Mouse (Mus musculus) lung, postnatal 36 days (tissue): Measurements from ENCODE around the gene Ccr10.
"Not testable (repeated sequence)": the region's sequence is repeated elsewhere in the genome, so short reads cannot be mapped to it uniquely, and the experiment has no call there.

Source experiments
- DNase-seq: peaks from one replicate; pipeline ENCODE4 v3.0.0; 2022; ENCODE audit warnings: mixed read lengths

The Ccr10 gene

DNA sequence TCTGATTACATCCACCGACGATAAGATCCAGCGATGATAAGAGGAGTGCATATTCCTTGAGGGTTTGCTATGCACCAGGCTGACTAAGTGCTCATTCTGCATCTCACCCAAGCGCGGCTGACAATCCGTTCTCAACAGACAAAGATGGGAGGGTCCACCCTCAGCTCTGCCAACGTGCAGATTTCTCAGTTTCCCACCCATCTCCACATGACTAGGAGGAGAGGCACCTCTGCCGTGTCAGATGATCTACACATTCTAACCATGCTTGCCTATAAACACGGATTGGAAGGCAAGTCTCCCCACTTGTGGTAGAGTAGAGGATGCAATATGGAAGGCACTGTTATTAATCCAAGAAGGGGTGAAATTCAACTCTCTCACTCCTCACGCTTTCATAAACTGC, 26.5 kb downstream of the Ccr10 start:
- no peak for DNase-seq

- no peak for DNase-seq
Measured at GRCm38 (mm10) chr11:101146377-101146776, 28.9 kb downstream of the Ccr10 start.

GRCm38 (mm10) chr11:101143338-101144225, 31.7 kb downstream of the Ccr10 start:
- no peak for DNase-seq

GRCm38 (mm10) chr11:101142215-101142967, 32.9 kb downstream of the Ccr10 start:
- no peak for DNase-seq

GRCm38 (mm10) chr11:101141088-101141487, 34.2 kb downstream of the Ccr10 start:
- no peak for DNase-seq

DNA sequence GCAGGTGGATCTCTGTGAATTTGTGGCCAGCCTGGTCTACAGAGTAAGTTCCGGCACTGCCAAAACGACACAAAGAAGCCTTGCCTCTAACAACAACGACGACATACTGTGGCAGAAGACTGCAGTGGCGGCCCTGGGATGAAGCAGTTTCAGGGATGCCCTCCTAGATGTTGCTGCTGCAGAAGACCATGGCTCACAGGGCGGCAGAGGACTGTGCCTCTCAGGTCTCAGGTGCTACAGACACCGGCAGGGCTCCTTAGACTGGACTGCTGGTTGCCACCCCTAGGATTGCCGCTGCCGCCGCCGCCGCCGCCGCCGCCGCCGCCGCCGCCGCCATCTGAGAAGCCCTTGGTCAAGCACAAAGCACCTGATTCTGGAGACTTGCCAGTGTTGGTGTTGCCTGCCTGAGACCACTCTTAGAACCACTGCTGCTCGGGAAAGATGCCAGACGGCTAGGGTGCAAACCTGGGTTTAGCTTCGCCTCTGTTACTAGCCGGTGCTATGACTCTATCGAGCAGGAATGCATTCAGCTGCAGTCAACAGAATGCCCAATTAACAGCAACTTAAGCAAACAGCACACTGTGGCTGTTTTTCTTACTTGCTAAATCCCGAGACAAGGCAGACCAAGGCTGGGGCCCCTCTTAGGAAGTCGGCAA, 35.0 kb downstream of the Ccr10 start:
- DNase-seq: peak; percentile 59

DNA sequence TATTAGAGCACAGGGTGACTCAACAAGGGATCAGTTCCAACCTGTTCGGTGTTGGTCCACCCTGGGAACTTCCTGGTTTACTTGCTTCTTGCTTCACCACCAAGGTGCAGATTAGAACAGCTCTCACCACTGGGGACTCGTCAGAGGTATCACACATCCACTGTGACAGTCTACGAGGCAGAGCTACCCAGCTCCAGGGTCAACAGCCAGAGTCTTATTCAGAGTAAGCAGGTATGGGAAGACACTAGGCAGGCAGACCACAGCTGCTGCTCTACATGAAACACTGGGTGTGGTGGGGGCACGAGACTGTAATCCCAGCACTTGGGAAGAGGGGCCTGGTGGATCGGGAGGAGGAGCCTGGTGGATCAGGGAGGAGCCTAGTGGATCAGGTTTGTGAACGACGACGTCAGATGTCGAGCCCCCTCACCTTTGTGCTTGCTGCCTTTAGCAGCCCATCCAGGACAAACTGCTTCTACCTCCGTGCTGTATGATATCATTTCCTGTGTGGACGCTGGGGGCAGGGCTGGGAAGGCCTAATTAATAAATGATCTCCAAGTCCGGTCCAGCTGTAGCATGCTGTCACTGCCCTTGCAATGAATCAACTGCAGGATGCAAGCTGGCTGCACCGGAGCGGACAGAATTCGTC, 36.6 kb downstream of the Ccr10 start:
- no peak for DNase-seq

- DNase-seq: no peak
Measured at GRCm38 (mm10) chr11:101137000-101137399, 38.2 kb downstream of the Ccr10 start.

DNA sequence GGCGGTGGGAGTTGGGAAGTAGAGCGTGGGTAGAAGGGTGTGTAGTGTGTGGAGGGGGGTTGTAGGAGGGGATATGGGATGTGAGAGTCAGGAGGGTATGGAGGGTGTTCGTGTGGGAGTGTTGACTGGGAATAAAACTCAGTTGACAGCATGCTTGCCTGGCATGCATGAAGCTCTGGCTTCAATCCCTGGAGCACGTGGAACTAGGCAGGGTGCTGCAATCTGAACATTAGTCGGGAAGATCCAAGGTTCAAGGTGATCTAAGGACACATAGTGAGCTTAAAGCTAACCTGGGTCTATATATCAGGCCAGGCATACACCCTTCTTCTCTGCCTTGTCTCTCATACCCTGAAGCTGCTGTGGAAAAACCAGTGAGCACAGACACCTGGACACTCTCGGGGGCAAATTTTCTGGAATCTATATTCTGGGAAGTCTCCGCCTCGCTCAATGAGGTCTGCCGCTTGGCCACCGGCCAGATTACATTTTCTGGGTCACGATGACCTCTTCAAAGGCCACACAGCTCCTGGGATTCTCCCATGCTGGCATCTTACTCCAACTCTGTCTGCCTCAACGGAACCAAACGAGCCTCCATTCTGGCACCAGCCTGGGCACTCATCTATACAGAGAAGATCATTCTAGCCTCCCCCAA, 40.9 kb downstream of the Ccr10 start:
- no peak for DNase-seq

- peak; percentile 30 for DNase-seq
Measured at GRCm38 (mm10) chr11:101133037-101133436, 42.2 kb downstream of the Ccr10 start.

GRCm38 (mm10) chr11:101131701-101132100, 43.5 kb downstream of the Ccr10 start:
- DNase-seq: peak; percentile 25

GRCm38 (mm10) chr11:101131187-101131586, 44.1 kb downstream of the Ccr10 start:
- no peak for DNase-seq

GRCm38 (mm10) chr11:101130056-101130756, 45.0 kb downstream of the Ccr10 start:
- DNase-seq: peak; percentile 29

- DNase-seq: no peak
Measured at GRCm38 (mm10) chr11:101128996-101129577, 46.2 kb downstream of the Ccr10 start.

GRCm38 (mm10) chr11:101127075-101127474, 48.2 kb downstream of the Ccr10 start:
- DNase-seq: peak; percentile 19

DNA sequence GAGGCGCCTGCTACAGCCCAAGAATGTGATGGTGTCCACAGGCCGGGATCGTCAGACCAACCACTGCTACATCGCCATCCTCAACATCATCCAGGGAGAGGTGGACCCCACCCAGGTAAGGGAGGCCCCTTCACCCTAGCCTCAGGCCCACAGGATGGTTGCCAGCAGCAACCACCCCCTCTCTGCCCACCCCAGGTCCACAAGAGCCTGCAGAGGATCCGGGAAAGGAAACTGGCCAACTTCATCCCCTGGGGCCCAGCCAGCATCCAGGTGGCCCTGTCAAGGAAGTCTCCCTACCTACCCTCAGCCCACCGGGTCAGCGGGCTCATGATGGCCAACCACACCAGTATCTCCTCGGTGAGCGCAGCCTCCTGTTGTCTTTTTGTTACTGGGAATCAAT, 50.2 kb downstream of the Ccr10 start:
- not testable (repeated sequence) for DNase-seq

DNA sequence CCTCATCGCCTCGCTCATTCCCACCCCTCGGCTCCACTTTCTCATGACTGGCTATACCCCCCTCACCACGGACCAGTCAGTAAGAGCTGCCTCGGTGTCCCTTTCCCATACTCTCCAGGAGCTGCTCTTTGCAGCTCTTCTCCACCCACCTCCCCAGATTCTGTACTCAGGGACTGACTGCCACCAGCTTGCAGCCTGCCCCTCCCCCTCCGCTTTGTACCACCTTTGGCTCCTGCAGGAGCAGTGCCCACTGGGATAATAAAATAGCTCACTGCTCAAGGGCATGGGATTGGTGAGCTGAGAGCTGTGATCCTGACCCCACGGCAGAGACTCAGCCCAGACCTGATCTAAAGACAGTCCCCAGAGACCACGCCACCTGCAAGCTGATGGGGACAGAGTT, 50.7 kb downstream of the Ccr10 start:
- DNase-seq: not testable (repeated sequence)
